Mouse (Mus musculus) frontal cortex, postnatal 36 days (tissue): ENCODE results near the gene Ago1.

Experiments used
- DNase-seq, 2 experiments: peaks; one replicate each; pipeline ENCODE4 v3.0.0; 2022; ENCODE audit warnings: low spot score in 2 of 2

Ago1 gene

GRCm38 (mm10) chr4:126473031-126473430 lies 4.6 kb upstream of the Ago1 start:
- no peak for DNase-seq

- DNase-seq: no peak
Measured at GRCm38 (mm10) chr4:126469334-126469733, 951 bp upstream of the Ago1 start.

- DNase-seq: peak in 1 of 2 experiments; percentile 53
Measured at GRCm38 (mm10) chr4:126468925-126469324, 542 bp upstream of the Ago1 start.

- DNase-seq: peak; percentile 16 to 30
Measured at GRCm38 (mm10) chr4:126467721-126468284, 580 bp downstream of the Ago1 start.

GRCm38 (mm10) chr4:126466251-126466750 lies 2.1 kb downstream of the Ago1 start:
- no peak for DNase-seq

- peak; percentile 12 to 14 for DNase-seq
Measured at GRCm38 (mm10) chr4:126465843-126466242, 2.5 kb downstream of the Ago1 start.

- no peak for DNase-seq
Measured at GRCm38 (mm10) chr4:126464892-126465235, 3.5 kb downstream of the Ago1 start.

- no peak for DNase-seq
Measured at GRCm38 (mm10) chr4:126464189-126464891, 4.0 kb downstream of the Ago1 start.

GRCm38 (mm10) chr4:126455441-126455840 lies 12.9 kb downstream of the Ago1 start:
- no peak for DNase-seq

GRCm38 (mm10) chr4:126454547-126455254 lies 13.7 kb downstream of the Ago1 start:
- DNase-seq: no peak

- no peak for DNase-seq
Measured at GRCm38 (mm10) chr4:126450268-126450667, 18.1 kb downstream of the Ago1 start.

GRCm38 (mm10) chr4:126447126-126447525 lies 21.3 kb downstream of the Ago1 start:
- no peak for DNase-seq

GRCm38 (mm10) chr4:126444528-126444927 lies 23.9 kb downstream of the Ago1 start:
- DNase-seq: no peak

GRCm38 (mm10) chr4:126438261-126438660 lies 30.1 kb downstream of the Ago1 start:
- DNase-seq: no peak

GRCm38 (mm10) chr4:126436268-126436667 lies 32.1 kb downstream of the Ago1 start:
- DNase-seq: peak in 1 of 2 experiments; percentile 21

GRCm38 (mm10) chr4:126434094-126434493 lies 34.3 kb downstream of the Ago1 start:
- DNase-seq: no peak

- DNase-seq: no peak
Measured at GRCm38 (mm10) chr4:126433175-126433574, 35.2 kb downstream of the Ago1 start.

GRCm38 (mm10) chr4:126431746-126432145 lies 36.6 kb downstream of the Ago1 start:
- no peak for DNase-seq

- peak; percentile 93 to 94 for DNase-seq
Measured at GRCm38 (mm10) chr4:126429347-126430079, 38.9 kb downstream of the Ago1 start, which contains the start of gene Ago3. Gene Ago3 (minus strand): TSS chr4:126429556.

GRCm38 (mm10) chr4:126428682-126429346 lies 39.6 kb downstream of the Ago1 start:
- DNase-seq: no peak

GRCm38 (mm10) chr4:126423866-126424265 lies 44.5 kb downstream of the Ago1 start:
- no peak for DNase-seq
